Mouse (Mus musculus) neural tube, embryonic 11.5 days (tissue): ENCODE data around the gene Hmga2. TPM values are rescaled to one million over a fixed set of nuclear protein-coding genes. Genes with fewer than 3 reads are reported as not detected.

Experiments used
- ATAC-seq: fragments of 200-750 bp; cut with Nextera tagmentation; 2 replicates; pipeline ENCODE4 v1.8.0; 2017; ENCODE audit warnings: moderate number of reproducible peaks, mild to moderate bottlenecking, moderate TSS enrichment, moderate library complexity; ENCODE audit not compliant: insufficient read depth, low FRiP score, low TSS enrichment
- DNase-seq: peaks from one replicate; pipeline ENCODE4 v3.0.0-alpha.2; 2015; ENCODE audit warnings: low spot score
- H3K27ac ChIP-seq: fragments of 300-500 bp; sonication (generic); 2 replicates; pipeline ENCODE4 v1.5.1; 2014; ENCODE audit warnings: low read depth, mild to moderate bottlenecking, low read length
- H3K27me3 ChIP-seq: fragments of 300-500 bp; sonication (generic); 2 replicates; pipeline ENCODE4 v1.6.1; 2014; ENCODE audit warnings: mild to moderate bottlenecking, low read length, mixed read lengths; ENCODE audit not compliant: control insufficient read depth, insufficient read depth
- H3K36me3 ChIP-seq: fragments of 300-500 bp; sonication (generic); 2 replicates; pipeline ENCODE4 v1.6.1; 2014; ENCODE audit warnings: mild to moderate bottlenecking, low read length, moderate library complexity, mixed read lengths; ENCODE audit not compliant: control insufficient read depth, insufficient read depth
- H3K4me1 ChIP-seq: fragments of 300-500 bp; sonication (generic); 2 replicates; pipeline ENCODE4 v1.6.1; 2014; ENCODE audit warnings: low read length, mixed read lengths; ENCODE audit not compliant: control insufficient read depth, insufficient read depth
- H3K4me2 ChIP-seq: fragments of 300-500 bp; sonication (generic); 2 replicates; pipeline ENCODE4 v1.6.1; 2014; ENCODE audit warnings: low read depth, mild to moderate bottlenecking, moderate library complexity
- H3K4me3 ChIP-seq: fragments of 300-500 bp; sonication (generic); 2 replicates; pipeline ENCODE4 v1.5.1; 2014; ENCODE audit warnings: low read depth, low read length
- H3K9ac ChIP-seq: fragments of 300-500 bp; sonication (generic); 2 replicates; pipeline ENCODE4 v1.6.1; 2014; ENCODE audit warnings: mild to moderate bottlenecking, low read length
- H3K9me3 ChIP-seq: fragments of 300-500 bp; sonication (generic); 2 replicates; pipeline ENCODE4 v1.6.1; 2016; ENCODE audit warnings: low read length; ENCODE audit not compliant: control insufficient read depth
- WGBS: fragments of 180-500 bp; shearing (Covaris S2); extraction: QIAGEN DNeasy Blood & Tissue Kit; methylation state at CpG from one replicate; pipeline ENCODE4 v1.1.7; 2014; 5-methylcytosine and 5-hydroxymethylcytosine counted together
- microRNA counts: library from miRNA; unstranded; fragments of <30 nt; microRNA quantifications from one replicate; lab custom pipeline; 2015
- microRNA-seq: library from miRNA; unstranded; fragments of <30 nt; microRNA quantifications from one replicate; pipeline ENCODE4, GENCODE M21; 2016
- polyA plus RNA-seq: library from polyadenylated mRNA; unstranded; fragments of >200 nt; fragmentation: Nextera tagmentation; extraction: Ambion mirVana; gene quantifications from 2 replicates; pipeline ENCODE4 v1.2.1, GENCODE M21; 2014

Gene Hmga2
- polyA plus RNA-seq, 1 experiment from 2014 or later: 49.7 TPM

DNA sequence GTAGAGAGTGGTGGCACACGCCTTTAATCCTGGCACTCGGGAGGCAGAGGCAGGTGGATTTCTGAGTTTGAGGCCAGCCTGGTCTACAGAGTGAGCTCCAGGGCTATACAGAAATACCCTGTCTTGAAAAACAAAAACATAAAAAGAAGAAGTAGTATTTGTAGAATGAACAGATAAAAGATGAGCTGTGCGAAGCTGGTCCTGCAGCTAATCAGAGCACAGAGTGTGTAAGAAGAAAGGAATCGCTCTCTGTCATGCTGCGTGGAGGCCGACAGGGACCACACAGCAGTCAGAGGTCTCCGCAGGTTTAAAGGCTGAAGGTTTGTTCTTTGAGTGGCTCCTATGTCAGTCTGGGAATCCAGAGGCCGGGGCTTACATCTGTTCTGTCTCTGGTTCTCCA is 153.5 kb downstream of the Hmga2 start:
- Histone ChIP-seq H3K27me3 (no peaks in the 10 kb centered on the region), H3K4me3 (no peak overlapping the region), H3K27ac (no peak overlapping the region), H3K4me1 (no peaks in the 10 kb centered on the region), H3K9me3 (no peaks in the 10 kb centered on the region), H3K4me2 (no peak overlapping the region), H3K9ac (no peak overlapping the region), H3K36me3 (no peaks in the 10 kb centered on the region)
- ATAC-seq (no peak), DNase-seq (no peak)
- WGBS: 84% methylated on average over 8 of the region's 8 CpGs

DNA sequence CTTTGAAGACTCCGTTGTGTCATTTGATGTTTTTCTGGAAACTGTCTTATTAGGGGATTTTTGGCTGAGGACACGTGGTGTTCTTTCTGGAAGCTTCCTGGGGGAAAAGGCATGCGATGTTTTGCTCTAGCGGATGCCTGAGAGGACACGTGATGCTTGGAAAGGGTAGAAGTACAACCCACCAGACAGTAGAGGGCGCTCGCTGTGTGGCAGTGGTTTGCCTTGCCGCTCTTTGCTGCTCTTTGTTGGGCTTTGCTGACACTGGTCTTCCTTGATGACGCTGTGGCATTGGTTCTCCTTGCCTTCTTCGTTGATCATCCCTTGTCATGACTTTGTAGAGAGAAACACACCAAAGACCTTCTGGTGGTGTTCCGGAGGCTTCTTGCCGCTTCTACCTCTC is 156.7 kb downstream of the Hmga2 start:
- no peak overlapping the region for H3K4me3 ChIP-seq
- no peaks in the 10 kb centered on the region for H3K4me1 ChIP-seq
- H3K9me3 ChIP-seq: no peaks in the 10 kb centered on the region
- DNase-seq: no peak
- 92% methylated on average over 12 of the region's 12 CpGs for WGBS
- no peak overlapping the region for H3K4me2 ChIP-seq
- no peaks in the 10 kb centered on the region for H3K36me3 ChIP-seq
- H3K27me3 ChIP-seq: no peaks in the 10 kb centered on the region
- H3K9ac ChIP-seq: no peak overlapping the region
- ATAC-seq: no peak
- no peak overlapping the region for H3K27ac ChIP-seq

MicroRNAs within 50 kb of the gene (microRNA counts, 519-probe panel; counts per million panel counts)
- 171 counts per million, percentile 57 among the panel's probes with 10 or more counts for microRNA mmu-miR-763 (lab: Ali Mortazavi, UCI)

Small RNAs within 50 kb of the gene (microRNA-seq; reads per million reads assigned to microRNA genes)
- not detected for gene Mir763

Other genes starting within 250 kb of the Hmga2 start
- gene Llph, start 249.4 kb downstream of the Hmga2 start, polyA plus RNA-seq: 57.0 and 61.1 TPM in 2 replicates